Mouse (Mus musculus): Measurements from ENCODE around the gene Myo1e. TPM values are rescaled to one million over a fixed set of nuclear protein-coding genes. Genes with fewer than 3 reads are reported as not detected.

Myo1e gene
- total and polyA plus RNA-seq, 3 experiments, result 4.2 to 29.3 (median 23.4) TPM

DNA sequence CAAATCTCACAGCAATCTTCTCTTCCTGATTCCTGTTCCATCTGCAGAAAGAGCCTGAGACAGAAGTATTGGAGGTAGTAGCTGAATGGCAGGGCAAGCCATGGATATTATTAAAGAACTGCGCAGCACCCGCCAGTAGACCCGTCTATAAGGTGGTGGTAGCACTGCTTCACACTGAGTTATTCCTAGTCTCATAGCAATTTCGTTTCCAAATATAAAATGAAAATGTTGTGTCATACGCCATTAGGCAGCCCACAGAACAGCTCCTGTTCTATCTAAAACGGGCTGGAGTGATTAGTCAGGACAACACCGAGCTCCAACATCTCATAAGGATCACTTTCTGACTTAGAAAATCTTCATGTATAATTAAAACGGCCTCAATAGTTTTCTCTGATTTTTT, 157.6 kb downstream of the Myo1e start:
- no peak for DNase-seq

GRCm38 (mm10) chr9:70365915-70366314, 158.8 kb downstream of the Myo1e start:
- DNase-seq, result no peak

- DNase-seq, result no peak
Observed at GRCm38 (mm10) chr9:70366898-70367297, 159.7 kb downstream of the Myo1e start.

- no peak for DNase-seq
Observed at GRCm38 (mm10) chr9:70371638-70372037, 164.5 kb downstream of the Myo1e start.

GRCm38 (mm10) chr9:70379502-70380467, 172.6 kb downstream of the Myo1e start:
- no peak for DNase-seq

- DNase-seq, result no peak
Observed at GRCm38 (mm10) chr9:70382091-70382490, 174.9 kb downstream of the Myo1e start.

- no peak for DNase-seq
Observed at GRCm38 (mm10) chr9:70383750-70384149, 176.6 kb downstream of the Myo1e start.

GRCm38 (mm10) chr9:70384494-70384893, 177.3 kb downstream of the Myo1e start:
- DNase-seq, result no peak

GRCm38 (mm10) chr9:70384958-70385728, 178.0 kb downstream of the Myo1e start:
- no peak for DNase-seq

- no peak for DNase-seq
Observed at GRCm38 (mm10) chr9:70387410-70388119, 180.4 kb downstream of the Myo1e start.

GRCm38 (mm10) chr9:70389548-70389947, 182.4 kb downstream of the Myo1e start:
- no peak for DNase-seq

GRCm38 (mm10) chr9:70391042-70391441, 183.9 kb downstream of the Myo1e start:
- no peak for DNase-seq

- DNase-seq, result no peak
Observed at GRCm38 (mm10) chr9:70391660-70392562, 184.8 kb downstream of the Myo1e start.

GRCm38 (mm10) chr9:70392563-70392907, 185.4 kb downstream of the Myo1e start:
- peak; percentile 63 for DNase-seq

GRCm38 (mm10) chr9:70395617-70396016, 188.5 kb downstream of the Myo1e start:
- no peak for DNase-seq

DNA sequence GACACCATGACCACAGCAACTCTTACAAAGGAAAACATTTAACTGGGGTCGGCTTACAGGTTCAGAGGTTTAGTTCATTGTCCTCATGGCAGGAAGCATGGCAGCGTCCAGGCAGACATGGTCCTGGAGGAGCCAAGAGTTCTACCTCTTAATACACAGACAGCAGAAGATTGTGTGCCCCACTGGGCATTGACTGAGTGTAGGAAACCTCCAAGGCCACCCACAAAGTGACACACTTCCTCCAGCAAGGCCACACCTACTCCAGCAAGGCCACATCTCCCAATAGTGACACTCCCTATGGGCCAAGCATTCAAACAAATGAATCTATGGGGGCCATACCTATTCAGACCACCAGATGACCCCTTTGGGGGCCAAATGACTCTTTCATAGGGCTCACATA, 188.9 kb downstream of the Myo1e start:
- peak; percentile 18 for DNase-seq

DNA sequence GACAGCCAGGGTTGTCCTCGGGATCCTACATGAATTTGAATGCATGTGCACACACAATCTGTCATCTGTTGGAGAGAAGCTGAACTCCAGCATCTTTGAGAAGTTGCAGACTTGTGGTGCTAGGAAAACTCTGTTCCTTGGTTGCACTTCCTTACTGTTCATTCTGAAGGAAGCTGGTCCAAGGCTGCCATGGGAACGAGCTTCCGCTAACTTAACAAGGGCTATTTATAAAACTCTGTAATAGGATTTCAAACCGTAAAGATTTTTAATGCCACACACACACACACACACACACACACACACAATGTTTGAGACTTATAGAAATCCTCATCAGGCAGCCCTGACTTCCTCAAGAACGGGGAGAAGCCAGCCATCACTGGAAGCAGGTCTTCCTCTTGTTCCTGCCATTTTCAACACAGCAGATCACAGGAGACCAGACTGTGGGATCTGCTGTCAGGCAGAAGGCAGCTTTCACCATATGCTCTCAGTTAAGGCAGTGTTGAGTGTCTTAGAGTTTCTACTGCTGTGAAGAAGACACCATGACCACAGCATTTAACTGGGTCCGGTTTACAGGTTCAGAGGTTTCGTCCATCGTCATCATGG, 194.9 kb downstream of the Myo1e start:
- no peak for DNase-seq

DNA sequence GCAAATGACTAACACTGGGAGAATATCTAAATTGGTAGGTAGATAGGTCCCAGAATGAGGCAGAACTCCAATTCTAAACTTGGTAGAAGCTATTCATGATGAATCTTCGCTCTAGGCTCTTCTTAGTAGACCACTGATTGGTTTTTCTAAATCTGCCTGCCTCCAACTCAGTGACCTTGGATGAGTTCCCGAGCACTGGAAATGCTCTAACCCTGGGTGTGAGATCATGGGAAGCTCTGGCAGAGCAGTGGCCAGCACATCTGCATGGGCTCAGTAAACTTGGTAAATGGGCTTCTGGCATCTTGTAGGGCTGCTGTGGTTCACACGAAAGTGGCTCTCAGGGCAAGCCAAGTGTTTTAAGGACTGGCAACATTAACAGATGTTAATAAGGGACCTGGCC, 199.4 kb downstream of the Myo1e start:
- peak; percentile 48 for DNase-seq

- no peak for DNase-seq
Observed at GRCm38 (mm10) chr9:70408791-70409190, 201.6 kb downstream of the Myo1e start.

DNA sequence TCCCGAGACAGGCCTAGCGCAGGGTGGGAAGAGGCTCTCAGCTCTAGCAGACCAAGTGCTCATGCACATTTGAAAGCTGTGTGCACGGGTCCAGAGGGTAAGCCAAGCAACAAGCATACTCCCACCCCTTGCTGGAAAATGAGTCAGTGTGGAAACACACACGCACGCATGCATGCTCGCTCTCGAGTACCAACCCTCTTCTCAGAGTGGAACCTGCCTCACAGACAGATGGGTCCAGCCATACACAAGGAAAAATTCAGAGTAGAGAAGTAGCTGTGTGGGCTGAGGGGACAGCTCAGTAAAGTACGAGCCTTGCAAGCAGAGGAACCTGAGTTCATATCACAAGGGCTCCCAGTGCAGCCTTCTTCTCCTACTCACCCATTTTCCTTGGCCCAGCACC, 202.6 kb downstream of the Myo1e start:
- DNase-seq, result no peak

DNA sequence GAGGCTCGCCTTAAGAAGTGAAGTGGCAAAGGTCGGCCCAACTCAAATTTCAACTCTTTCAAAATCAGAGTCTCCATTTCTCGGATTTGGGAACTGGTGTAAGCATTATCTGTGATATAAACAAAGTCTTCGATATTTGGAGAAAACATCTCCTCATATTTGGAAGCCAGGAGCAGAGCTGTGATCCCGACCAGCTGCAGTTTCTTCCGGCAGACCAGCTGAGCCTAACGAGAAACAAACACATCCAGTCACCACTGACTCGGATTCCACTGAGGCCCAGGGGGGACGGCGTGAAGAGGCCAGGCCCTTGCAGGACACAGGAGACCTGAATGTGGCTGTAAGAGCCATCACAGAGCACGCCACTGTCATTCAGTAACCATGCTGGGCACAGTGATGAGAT, 203.5 kb downstream of the Myo1e start:
- no peak for DNase-seq
